Mouse (Mus musculus) forebrain, embryonic 10.5 days (tissue): ENCODE results near the gene Hist1h4c. TPM values are rescaled to one million over a fixed set of nuclear protein-coding genes. Genes with fewer than 3 reads are reported as not detected.

Source experiments
- DNase-seq: peaks from one replicate; pipeline ENCODE4 v3.0.0-alpha.2; 2017; ENCODE audit warnings: low spot score; ENCODE audit errors: extremely low spot score
- H3K27ac ChIP-seq: fragments of 300-500 bp; sonication (generic); 2 replicates; pipeline ENCODE4 v1.5.1; 2016; ENCODE audit warnings: mild to moderate bottlenecking
- H3K27me3 ChIP-seq: fragments of 300-500 bp; sonication (generic); 2 replicates; pipeline ENCODE4 v1.6.1; 2016; ENCODE audit warnings: mild to moderate bottlenecking; ENCODE audit not compliant: poor library complexity, severe bottlenecking
- H3K36me3 ChIP-seq: fragments of 300-500 bp; sonication (generic); replicated peaks from 2 replicates; pipeline ENCODE4 v1.6.1; 2016; ENCODE audit warnings: mild to moderate bottlenecking, moderate library complexity
- H3K4me1 ChIP-seq: fragments of 300-500 bp; sonication (generic); 2 replicates; pipeline ENCODE4 v1.6.1; 2016
- H3K4me3 ChIP-seq: fragments of 300-500 bp; sonication (generic); 2 replicates; pipeline ENCODE4 v1.5.1; 2016; ENCODE audit warnings: mild to moderate bottlenecking, moderate library complexity
- H3K9me3 ChIP-seq: fragments of 300-500 bp; sonication (generic); 2 replicates; pipeline ENCODE4 v1.6.1; 2016; ENCODE audit warnings: mild to moderate bottlenecking, moderate library complexity
- whole genome bisulfite sequencing: fragments of 180-500 bp; shearing (Covaris S2); methylation state at CpG from one replicate; pipeline ENCODE4 v1.1.7; 2016; 5-methylcytosine and 5-hydroxymethylcytosine counted together
- polyA plus RNA-seq: library from polyadenylated mRNA; unstranded; fragments of >200 nt; fragmentation: Nextera tagmentation; extraction: Ambion mirVana; gene quantifications from 2 replicates; pipeline ENCODE4 v1.2.1, GENCODE M21; 2016

The Hist1h4c gene
- polyA plus RNA-seq, 1 experiment from 2014 or later = 4.5 TPM

- WGBS = 2% methylated on average over 14 of the region's 14 CpGs
- no peak for DNase-seq
- Histone ChIP-seq H3K4me3 (peak overlapping the region; percentile 66), H3K9me3 (no peaks in the 10 kb centered on the region), H3K27ac (peak overlapping the region; percentile 96), H3K4me1 (peaks cover 39% of the 10 kb centered on the region), H3K36me3 (no peaks in the 10 kb centered on the region), H3K27me3 (no peaks in the 10 kb centered on the region)
Observed at GRCm38 (mm10) chr13:23739922-23740252, 41.6 kb upstream of the Hist1h4c start.

GRCm38 (mm10) chr13:23739069-23739921 is 41.0 kb upstream of the Hist1h4c start:
- peaks cover 36% of the 10 kb centered on the region for H3K4me1 ChIP-seq
- peak overlapping the region; percentile 96 for H3K27ac ChIP-seq
- DNase-seq = peak; percentile 90
- no peaks in the 10 kb centered on the region for H3K27me3 ChIP-seq
- H3K4me3 ChIP-seq = peak overlapping the region; percentile 66
- H3K9me3 ChIP-seq = no peaks in the 10 kb centered on the region
- no peaks in the 10 kb centered on the region for H3K36me3 ChIP-seq
- WGBS = under 1% methylated on average over 39 of the region's 39 CpGs

GRCm38 (mm10) chr13:23738677-23739068 is 40.4 kb upstream of the Hist1h4c start, which contains the start of gene Hist1h1c:
Hist1h1c (plus strand) TSS chr13:23738808.
- Histone ChIP-seq H3K4me1 (peaks cover 31% of the 10 kb centered on the region), H3K36me3 (no peaks in the 10 kb centered on the region), H3K4me3 (peak within 1 kb of the TSS; percentile 66), H3K27me3 (no peaks in the 10 kb centered on the region), H3K27ac (peak within 1 kb of the TSS; percentile 96), H3K9me3 (no peaks in the 10 kb centered on the region)
- peak; percentile 91 for DNase-seq
- under 1% methylated on average over 38 of the region's 38 CpGs for WGBS

- Histone ChIP-seq H3K27ac (peak overlapping the region; percentile 96), H3K36me3 (no peaks in the 10 kb centered on the region), H3K27me3 (no peaks in the 10 kb centered on the region), H3K4me1 (peaks cover 31% of the 10 kb centered on the region), H3K4me3 (peak overlapping the region; percentile 66), H3K9me3 (no peaks in the 10 kb centered on the region)
- no peak for DNase-seq
- WGBS = 26% methylated on average over 4 of the region's 4 CpGs
Observed at GRCm38 (mm10) chr13:23738041-23738440, 39.8 kb upstream of the Hist1h4c start.

GRCm38 (mm10) chr13:23737091-23737490 is 38.8 kb upstream of the Hist1h4c start:
- DNase-seq = no peak
- H3K4me3 ChIP-seq = no peak overlapping the region
- WGBS = 73% methylated on average over 5 of the region's 5 CpGs
- no peaks in the 10 kb centered on the region for H3K9me3 ChIP-seq
- H3K27me3 ChIP-seq = no peaks in the 10 kb centered on the region
- peaks cover 31% of the 10 kb centered on the region for H3K4me1 ChIP-seq
- peak overlapping the region; percentile 96 for H3K27ac ChIP-seq
- no peaks in the 10 kb centered on the region for H3K36me3 ChIP-seq

- no peaks in the 10 kb centered on the region for H3K9me3 ChIP-seq
- H3K36me3 ChIP-seq = no peaks in the 10 kb centered on the region
- peak; percentile 14 for DNase-seq
- H3K4me1 ChIP-seq = no peaks in the 10 kb centered on the region; the same call in 1 of the 2 replicates
- no peak overlapping the region for H3K27ac ChIP-seq
- no peak overlapping the region for H3K4me3 ChIP-seq
- no peaks in the 10 kb centered on the region for H3K27me3 ChIP-seq
- 29% methylated on average over 8 of the region's 8 CpGs for WGBS
Observed at GRCm38 (mm10) chr13:23732156-23732804, 34.0 kb upstream of the Hist1h4c start.

- H3K4me1 ChIP-seq = no peaks in the 10 kb centered on the region; the same call in 1 of the 2 replicates
- H3K4me3 ChIP-seq = no peak overlapping the region
- no peaks in the 10 kb centered on the region for H3K27me3 ChIP-seq
- DNase-seq = peak; percentile 10
- H3K36me3 ChIP-seq = no peaks in the 10 kb centered on the region
- 74% methylated on average over 8 of the region's 8 CpGs for WGBS
- no peaks in the 10 kb centered on the region for H3K9me3 ChIP-seq
- H3K27ac ChIP-seq = no peak overlapping the region
Observed at GRCm38 (mm10) chr13:23730479-23730878, 32.2 kb upstream of the Hist1h4c start.

DNA sequence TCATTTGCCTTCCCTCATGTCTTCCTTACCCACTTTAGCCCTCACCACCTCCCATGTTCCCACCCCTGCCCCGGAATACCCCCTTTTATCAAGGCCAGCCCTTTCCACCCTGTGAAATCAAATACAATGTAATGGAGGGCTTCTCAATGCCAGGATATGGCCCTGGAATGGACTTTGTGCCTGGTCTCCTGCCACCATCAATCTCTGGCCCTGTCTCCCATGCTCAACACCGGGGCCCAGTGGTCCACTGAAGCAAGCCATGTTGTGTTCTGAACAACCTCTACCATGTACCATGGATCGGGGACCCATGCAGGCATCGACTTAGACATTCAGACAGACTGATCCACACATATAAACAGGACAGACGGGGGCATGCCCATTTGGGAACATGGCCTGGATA is 31.5 kb upstream of the Hist1h4c start:
- no peaks in the 10 kb centered on the region for H3K9me3 ChIP-seq
- H3K27ac ChIP-seq = no peak overlapping the region
- H3K36me3 ChIP-seq = no peaks in the 10 kb centered on the region
- WGBS = 92% methylated on average over 5 of the region's 5 CpGs
- no peak overlapping the region for H3K4me3 ChIP-seq
- H3K4me1 ChIP-seq = peaks cover 4% of the 10 kb centered on the region
- H3K27me3 ChIP-seq = no peaks in the 10 kb centered on the region
- DNase-seq = peak; percentile 10

DNA sequence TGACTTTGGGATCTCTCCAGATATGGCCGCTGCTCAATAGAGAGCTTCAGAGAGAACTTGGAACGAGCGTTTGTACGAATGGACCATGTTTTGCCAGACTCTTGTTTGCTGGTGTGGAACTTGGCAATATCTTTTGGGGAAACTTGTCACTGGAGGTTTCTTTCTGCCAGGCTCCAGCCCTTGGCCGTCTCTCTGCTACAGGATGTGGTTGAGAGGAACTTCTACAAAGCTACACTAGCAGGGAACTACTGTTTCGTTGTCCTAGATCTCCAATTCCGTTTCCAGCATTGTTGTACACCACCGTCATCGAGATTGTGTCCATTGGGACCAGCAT is 30.9 kb upstream of the Hist1h4c start:
- no peaks in the 10 kb centered on the region for H3K36me3 ChIP-seq
- DNase-seq = peak; percentile 7
- H3K4me1 ChIP-seq = peaks cover 4% of the 10 kb centered on the region
- H3K27me3 ChIP-seq = no peaks in the 10 kb centered on the region
- H3K4me3 ChIP-seq = no peak overlapping the region
- no peaks in the 10 kb centered on the region for H3K9me3 ChIP-seq
- H3K27ac ChIP-seq = no peak overlapping the region
- WGBS = 90% methylated on average over 9 of the region's 9 CpGs

DNA sequence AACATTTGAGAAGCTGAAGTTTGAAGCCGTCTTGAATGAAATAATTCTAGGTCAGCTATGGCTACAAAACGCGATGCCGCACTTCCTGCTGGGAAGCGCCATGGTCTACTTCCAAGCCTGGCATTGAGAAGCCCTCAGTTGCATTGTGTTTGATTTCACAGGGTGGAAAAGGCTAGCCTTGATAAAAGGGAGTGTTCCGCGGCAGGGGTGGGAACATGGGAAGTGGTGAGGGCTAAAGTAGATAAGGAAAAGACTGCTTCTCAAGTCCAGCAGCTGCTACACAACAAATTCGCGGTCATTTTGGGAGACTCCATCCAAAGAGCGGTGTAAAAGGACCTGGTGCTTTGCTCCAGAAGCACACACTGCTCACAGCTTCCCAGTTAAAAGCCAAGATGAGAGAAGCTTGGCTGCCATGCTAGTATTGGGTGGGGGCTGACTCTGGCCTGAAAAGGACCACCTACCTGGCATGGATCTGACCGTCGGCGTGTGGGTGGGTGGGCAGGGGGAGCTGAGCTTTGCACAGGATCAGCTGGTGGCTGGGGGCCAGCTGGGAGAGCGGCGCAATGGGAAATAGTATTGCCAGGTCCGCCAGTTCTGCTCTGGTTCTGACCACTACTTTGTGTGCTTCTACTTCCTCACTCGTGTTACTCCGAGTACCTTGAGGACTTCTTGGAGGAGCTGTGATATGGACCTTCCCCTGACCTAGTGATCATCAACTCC is 30.4 kb upstream of the Hist1h4c start:
- DNase-seq = peak; percentile 11
- no peaks in the 10 kb centered on the region for H3K36me3 ChIP-seq
- no peaks in the 10 kb centered on the region for H3K9me3 ChIP-seq
- WGBS = 89% methylated on average over 18 of the region's 18 CpGs
- H3K4me1 ChIP-seq = peaks cover 4% of the 10 kb centered on the region
- H3K27me3 ChIP-seq = no peaks in the 10 kb centered on the region
- no peak overlapping the region for H3K4me3 ChIP-seq
- H3K27ac ChIP-seq = no peak overlapping the region

GRCm38 (mm10) chr13:23725213-23725612 is 27.0 kb upstream of the Hist1h4c start:
- no peaks in the 10 kb centered on the region for H3K36me3 ChIP-seq
- H3K9me3 ChIP-seq = no peaks in the 10 kb centered on the region
- no peak for DNase-seq
- no peaks in the 10 kb centered on the region for H3K27me3 ChIP-seq
- H3K4me1 ChIP-seq = peaks cover 4% of the 10 kb centered on the region
- no peak overlapping the region for H3K4me3 ChIP-seq
- peak overlapping the region; percentile 56 for H3K27ac ChIP-seq
- WGBS = no CpG with 5 or more reads among the region's 1 CpGs

GRCm38 (mm10) chr13:23724239-23724638 is 26.0 kb upstream of the Hist1h4c start:
- Histone ChIP-seq H3K9me3 (no peaks in the 10 kb centered on the region), H3K27ac (no peak overlapping the region), H3K4me3 (no peak overlapping the region), H3K27me3 (no peaks in the 10 kb centered on the region), H3K36me3 (no peaks in the 10 kb centered on the region), H3K4me1 (peaks cover 4% of the 10 kb centered on the region)
- WGBS = 88% methylated on average over 4 of the region's 4 CpGs
- DNase-seq = peak; percentile 10
